Mouse (Mus musculus) CH12.LX (cell line): ENCODE measurements around the gene Atp2b4. TPM values are rescaled to one million over a fixed set of nuclear protein-coding genes. Genes with fewer than 3 reads are reported as not detected.

Source experiments
- DNase-seq: peaks from one replicate; pipeline ENCODE4 v3.0.0-alpha.2; 2013; ENCODE audit errors: extremely low read depth
- H3K27ac ChIP-seq: 2 replicates; pipeline ENCODE4 v1.5.1; 2012; ENCODE audit warnings: low read depth, mild to moderate bottlenecking, control low read depth, moderate library complexity; ENCODE audit not compliant: insufficient read depth
- H3K27me3 ChIP-seq: replicated peaks from 2 replicates; pipeline ENCODE3; 2012; ENCODE audit warnings: inconsistent platforms
- H3K36me3 ChIP-seq, 2 experiments: replicated peaks in 1 of 2; 2 replicates each; pipeline versions ENCODE3 to v1.6.1; 2012; ENCODE audit warnings: inconsistent platforms in 1 of 2, low read length in 1 of 2, mild to moderate bottlenecking in 1 of 2, mixed read lengths in 1 of 2, moderate library complexity in 1 of 2; ENCODE audit not compliant: control insufficient read depth in 1 of 2, insufficient read depth in 1 of 2
- H3K4me1 ChIP-seq, 2 experiments: 2 replicates each; pipeline ENCODE4 v1.6.1; 2012; ENCODE audit warnings: inconsistent platforms in 1 of 2, moderate library complexity in 1 of 2; ENCODE audit not compliant: insufficient read depth in 2 of 2, control insufficient read depth in 1 of 2
- H3K4me2 ChIP-seq: 2 replicates; pipeline ENCODE4 v1.6.1; 2012; ENCODE audit warnings: low read depth, mild to moderate bottlenecking, control low read depth; ENCODE audit not compliant: poor library complexity, insufficient read depth, severe bottlenecking
- H3K4me3 ChIP-seq, 3 experiments: fragments of 150-350 bp in 1 of 3; sonication (generic) in 1 of 3; replicated peaks in 1 of 3; 2 replicates each; pipeline versions ENCODE3 to v1.5.1; 2011 to 2012; ENCODE audit warnings: low read depth in 2 of 3, low read length in 2 of 3, mild to moderate bottlenecking in 2 of 3, moderate library complexity in 2 of 3, control low read depth in 1 of 3, improper control_type of control experiment in 1 of 3, inconsistent platforms in 1 of 3, mixed read lengths in 1 of 3; ENCODE audit not compliant: poor library complexity in 1 of 3
- H3K79me2 ChIP-seq: replicated peaks from 2 replicates; pipeline ENCODE4 v1.6.1; 2012; ENCODE audit warnings: mild to moderate bottlenecking, moderate library complexity; ENCODE audit not compliant: control insufficient read depth, poor library complexity, insufficient read depth, severe bottlenecking; ENCODE audit errors: extremely low read depth
- H3K9ac ChIP-seq: 2 replicates; pipeline ENCODE4 v1.6.1; 2012; ENCODE audit warnings: low read depth, mild to moderate bottlenecking, control low read depth, moderate library complexity; ENCODE audit not compliant: insufficient read depth
- H3K9me3 ChIP-seq: replicated peaks from 2 replicates; pipeline ENCODE3; 2012; ENCODE audit warnings: low read length, inconsistent platforms, mixed read lengths
- EP300 ChIP-seq: IDR thresholded peaks from 2 replicates; pipeline ENCODE4 v1.6.1; 2011; ENCODE audit warnings: low read length, improper control_type of control experiment
- ETS1 ChIP-seq: conservative IDR thresholded peaks from 2 replicates; pipeline ENCODE4 v1.6.1; 2012; ENCODE audit warnings: low read depth, mild to moderate bottlenecking, inconsistent platforms, low read length, improper control_type of control experiment, moderate library complexity
- GABPA ChIP-seq: IDR thresholded peaks from 2 replicates; pipeline ENCODE4 v1.6.1; 2012; ENCODE audit warnings: low read depth, low read length, improper control_type of control experiment, inconsistent platforms; ENCODE audit not compliant: insufficient replicate concordance
- JUND ChIP-seq: conservative IDR thresholded peaks from 2 replicates; pipeline ENCODE4 v1.6.1; 2011; ENCODE audit warnings: low read depth, low read length, improper control_type of control experiment
- KAT2A ChIP-seq: IDR thresholded peaks from 2 replicates; pipeline ENCODE4 v1.6.1; 2012; ENCODE audit warnings: low read length, improper control_type of control experiment, inconsistent platforms; ENCODE audit not compliant: insufficient replicate concordance
- MAFK ChIP-seq: IDR thresholded peaks from 2 replicates; pipeline ENCODE4 v1.6.1; 2011; ENCODE audit warnings: low read length, improper control_type of control experiment; ENCODE audit not compliant: insufficient replicate concordance
- PAX5 ChIP-seq: IDR thresholded peaks from 2 replicates; pipeline ENCODE4 v1.6.1; 2012; ENCODE audit warnings: low read length, inconsistent platforms, mixed read lengths
- POLR2AphosphoS2 ChIP-seq: IDR thresholded peaks from 2 replicates; pipeline ENCODE4 v1.6.1; 2011; ENCODE audit warnings: low read depth, low read length, improper control_type of control experiment
- SMC3 ChIP-seq: IDR thresholded peaks from 2 replicates; pipeline ENCODE4 v1.6.1; 2011; ENCODE audit warnings: low read depth, low read length, improper control_type of control experiment
- TBP ChIP-seq: conservative IDR thresholded peaks from 2 replicates; pipeline ENCODE4 v1.6.1; 2011; ENCODE audit warnings: low read depth, low read length, improper control_type of control experiment
- TCF12 ChIP-seq: IDR thresholded peaks from 2 replicates; pipeline ENCODE4 v1.6.1; 2014; ENCODE audit warnings: low read depth, mild to moderate bottlenecking, inconsistent platforms, low read length, improper control_type of control experiment
- ZMIZ1 ChIP-seq: IDR thresholded peaks from 2 replicates; pipeline ENCODE4 v1.6.1; 2012; ENCODE audit warnings: low read depth, mild to moderate bottlenecking, inconsistent platforms, low read length, improper control_type of control experiment
- dilution Hi-C: fragments of 300-500 bp; cut with MboI; formaldehyde crosslinking; loops from 2 replicates; pipeline ENCODE4 v1.14.3; 2020; ENCODE audit warnings: low sequenced_read_pairs; ENCODE audit not compliant: extremely low pct_unique_long_range_greater_than_20kb, extremely low pct_ligation_motif_present
- in situ Hi-C: fragments of 300-500 bp; cut with MboI; formaldehyde crosslinking; loops from 3 replicates; pipeline ENCODE4 v1.14.3; 2019; ENCODE audit warnings: low sequenced_read_pairs, low pct_ligation_motif_present, low pct_unique_long_range_greater_than_20kb, mixed read lengths
- polyA plus RNA-seq: library from polyadenylated mRNA; unstranded; fragments of >175 nt; gene quantifications from 2 replicates; pipeline ENCODE4 v1.2.1, GENCODE M21; 2012; ENCODE audit warnings: low read depth; ENCODE audit not compliant: insufficient read length
- total RNA-seq, 2 experiments: library from RNA; depleted of rRNA; stranded (reverse); fragments of 300-350 nt in 1 of 2; fragments of >200 nt in 1 of 2; gene quantifications; 2 replicates each; pipeline ENCODE4 v1.2.3; 2012 to 2014

The Atp2b4 gene
- total and polyA plus RNA-seq, 3 experiments: 6.9 to 18.4 (median 17.5) TPM

DNA sequence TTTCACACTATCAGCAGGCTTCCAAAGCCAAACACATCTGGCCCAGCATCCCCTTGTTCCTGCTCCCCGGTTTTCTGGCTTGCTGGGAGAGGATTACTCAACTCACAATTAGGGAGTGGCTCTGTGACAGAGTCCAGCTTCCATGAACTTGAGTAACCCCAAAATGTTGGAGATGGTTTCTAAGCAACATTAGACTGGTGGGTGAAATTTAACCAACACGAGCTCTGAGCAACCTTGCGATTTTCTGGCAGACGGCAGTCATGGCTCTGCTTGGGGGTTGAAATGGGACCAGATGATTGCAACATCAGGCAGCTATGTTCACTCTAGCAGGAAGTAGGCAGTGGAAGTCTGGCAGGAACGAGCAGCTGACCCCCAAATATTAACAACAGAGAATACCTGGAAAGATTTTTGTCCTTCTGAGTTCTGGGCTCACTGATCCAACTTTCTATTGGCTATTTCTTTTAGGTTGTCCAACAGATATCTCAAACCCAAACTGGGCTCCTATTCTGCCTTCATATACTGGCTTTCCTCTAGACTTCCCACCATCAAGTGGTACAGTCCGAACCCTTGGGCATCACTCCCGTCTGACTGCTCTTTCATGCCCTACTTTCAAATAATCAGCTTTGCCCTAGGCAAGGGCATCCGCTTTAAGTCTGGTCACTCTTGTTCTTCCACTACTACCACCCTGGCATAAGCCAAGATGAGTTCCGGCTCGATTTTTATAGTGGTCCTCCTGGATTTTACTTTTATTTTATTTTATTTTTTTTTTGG is 114.9 kb downstream of the Atp2b4 start:
- TF ChIP-seq KAT2A (no peak), JUND (no peak), SMC3 (no peak), TBP (no peak), TCF12 (no peak), ZMIZ1 (no peak)
- Histone ChIP-seq H3K27me3 (no peaks in the 10 kb centered on the region), H3K9ac (no peak overlapping the region), H3K9me3 (peaks cover 11% of the 10 kb centered on the region), H3K4me1 (peaks cover 4 to 21% of the 10 kb centered on the region in 2 experiments; a peak in 3 of 4 replicates), H3K4me2 (no peak overlapping the region), H3K4me3 (no peak overlapping the region), H3K27ac (no peak overlapping the region), H3K36me3 (peaks cover 16 to 71% of the 10 kb centered on the region in 2 experiments), H3K79me2 (peaks cover 2% of the 10 kb centered on the region)
- no peak for DNase-seq
- in situ Hi-C loops: no loop called here
- dilution Hi-C loops: no loop called here

DNA sequence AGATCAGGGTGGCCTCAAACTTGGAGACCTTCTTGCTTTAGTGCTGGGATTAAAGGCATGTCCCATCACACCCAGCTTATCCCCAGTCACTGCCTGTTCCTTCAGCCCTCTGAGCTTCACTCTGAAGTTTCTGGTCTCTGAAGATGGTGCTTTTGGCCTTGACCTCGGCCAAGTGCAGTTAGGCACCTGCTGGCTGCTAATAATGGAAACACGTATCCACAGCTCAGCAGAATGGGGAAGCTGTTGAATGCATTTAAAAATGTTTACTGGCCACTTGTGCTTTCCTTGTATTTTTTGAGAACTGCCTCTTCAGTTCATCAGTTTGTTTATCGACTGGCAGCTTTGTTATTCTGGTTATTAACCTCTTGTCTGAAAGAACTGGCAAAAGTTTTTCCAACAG is 129.0 kb downstream of the Atp2b4 start:
- H3K27ac ChIP-seq: no peak overlapping the region
- H3K9me3 ChIP-seq: no peaks in the 10 kb centered on the region
- H3K79me2 ChIP-seq: peaks cover 4% of the 10 kb centered on the region
- H3K9ac ChIP-seq: no peak overlapping the region
- H3K27me3 ChIP-seq: no peaks in the 10 kb centered on the region
- H3K4me1 ChIP-seq: peaks cover 8 to 25% of the 10 kb centered on the region in 2 experiments
- in situ Hi-C loops: no loop called here
- no peak for TF ChIP-seq POLR2AphosphoS2
- TF ChIP-seq KAT2A: no peak
- TF ChIP-seq EP300: no peak
- no peak for TF ChIP-seq GABPA
- no peak for TF ChIP-seq PAX5
- TF ChIP-seq MAFK: no peak
- no peak for TF ChIP-seq TBP
- TF ChIP-seq ETS1: no peak
- TF ChIP-seq TCF12: no peak
- H3K4me3 ChIP-seq: no peak overlapping the region
- no peak overlapping the region for H3K4me2 ChIP-seq
- dilution Hi-C loops: no loop called here
- no peak for DNase-seq
- H3K36me3 ChIP-seq: no peaks in the 10 kb centered on the region

DNA sequence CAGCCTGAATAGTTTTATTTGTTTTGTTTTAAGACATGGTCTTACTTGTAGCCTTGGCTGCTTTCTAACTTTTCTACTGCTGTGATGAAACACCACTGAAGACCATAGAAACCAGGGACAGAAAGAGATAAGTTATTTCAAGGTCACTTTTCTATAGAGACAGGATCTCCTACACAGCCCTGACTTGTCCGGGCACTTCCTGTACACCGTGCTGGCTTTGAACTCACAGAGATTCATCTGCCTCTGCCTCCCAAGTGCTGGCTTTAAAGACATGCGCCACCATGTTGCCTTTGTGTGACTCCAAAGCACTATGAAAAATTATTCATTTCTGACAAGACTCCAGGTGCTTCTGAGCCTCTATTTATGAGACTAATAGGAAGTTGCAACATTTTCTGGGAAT is 129.6 kb downstream of the Atp2b4 start:
- no peaks in the 10 kb centered on the region for H3K27me3 ChIP-seq
- DNase-seq: no peak
- H3K4me3 ChIP-seq: no peak overlapping the region
- H3K9ac ChIP-seq: no peak overlapping the region
- in situ Hi-C loops: no loop called here
- H3K9me3 ChIP-seq: no peaks in the 10 kb centered on the region
- H3K4me2 ChIP-seq: no peak overlapping the region
- H3K79me2 ChIP-seq: peaks cover 8% of the 10 kb centered on the region
- H3K36me3 ChIP-seq: no peaks in the 10 kb centered on the region
- dilution Hi-C loops: no loop called here
- H3K4me1 ChIP-seq: peaks cover 12 to 25% of the 10 kb centered on the region in 2 experiments
- TF ChIP-seq GABPA: no peak
- no peak overlapping the region for H3K27ac ChIP-seq
